Mouse (Mus musculus) ovary, postnatal 10 days (tissue): ENCODE results near the gene Lexm.

Experiments
- DNase-seq: peaks from one replicate; pipeline ENCODE4 v3.0.0; 2022; ENCODE audit warnings: low spot score

Lexm gene

DNA sequence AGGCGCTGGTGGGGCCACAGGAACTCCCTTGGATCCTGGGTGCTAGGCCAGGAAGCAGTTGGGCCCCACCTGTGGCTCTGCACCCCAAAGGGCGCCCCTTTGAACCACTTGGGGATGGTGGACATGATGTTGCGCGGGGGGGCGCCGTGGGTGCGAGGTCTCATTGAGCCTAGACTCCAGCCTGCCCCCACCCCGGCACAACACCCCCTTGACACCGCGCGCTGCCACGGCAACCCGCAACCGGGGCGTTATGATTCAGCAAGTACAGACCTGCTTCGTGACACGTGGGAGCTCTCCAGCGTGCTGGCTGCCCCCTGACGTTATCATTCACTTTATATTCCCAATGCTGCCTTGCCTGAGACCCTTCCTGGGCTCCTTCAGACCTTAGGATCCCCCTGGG is at the start of gene Lexm:
TSS of gene Lexm (minus strand) at position 186 of the 400 bp plus-strand sequence.
- DNase-seq, result no peak

DNA sequence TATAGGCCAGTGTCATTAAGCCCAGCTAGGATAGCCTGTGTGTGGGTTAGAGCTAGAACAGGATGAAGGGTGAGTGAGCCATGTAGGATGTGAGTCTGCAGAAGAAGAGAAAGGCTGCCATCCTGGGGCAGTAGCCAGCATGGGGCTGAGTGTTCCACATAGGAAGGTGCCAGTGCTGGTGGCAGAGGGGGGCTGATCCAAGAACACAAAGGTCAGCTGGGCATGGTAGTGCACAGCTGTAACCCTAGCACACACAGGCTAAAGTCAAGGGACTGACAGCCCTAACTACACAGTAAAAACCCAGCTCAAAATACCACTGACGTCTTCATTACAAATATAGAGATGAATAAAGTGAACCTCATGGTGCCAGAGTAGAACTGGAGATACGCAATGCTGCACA is 49.5 kb upstream of the Lexm start:
- no peak for DNase-seq

DNA sequence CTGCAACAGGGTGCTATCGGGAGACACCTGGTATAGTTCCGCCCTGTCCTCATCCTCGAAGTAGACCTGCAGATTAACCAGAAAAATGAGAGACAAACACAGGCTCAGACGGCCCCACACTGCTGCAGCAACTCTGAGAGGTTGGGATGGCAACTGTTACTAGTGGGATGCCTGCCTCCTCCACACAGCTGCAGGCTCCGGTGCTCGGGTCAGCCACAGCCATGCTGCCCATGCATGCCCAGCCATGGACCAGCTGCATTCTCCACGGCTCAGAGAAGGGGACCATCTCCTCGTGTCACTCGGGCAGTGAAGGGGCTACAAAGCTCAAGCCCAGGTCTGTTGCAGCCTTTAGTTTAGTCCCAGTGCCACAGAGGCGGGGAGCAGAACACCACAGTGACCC is 48.6 kb upstream of the Lexm start:
- no peak for DNase-seq

DNA sequence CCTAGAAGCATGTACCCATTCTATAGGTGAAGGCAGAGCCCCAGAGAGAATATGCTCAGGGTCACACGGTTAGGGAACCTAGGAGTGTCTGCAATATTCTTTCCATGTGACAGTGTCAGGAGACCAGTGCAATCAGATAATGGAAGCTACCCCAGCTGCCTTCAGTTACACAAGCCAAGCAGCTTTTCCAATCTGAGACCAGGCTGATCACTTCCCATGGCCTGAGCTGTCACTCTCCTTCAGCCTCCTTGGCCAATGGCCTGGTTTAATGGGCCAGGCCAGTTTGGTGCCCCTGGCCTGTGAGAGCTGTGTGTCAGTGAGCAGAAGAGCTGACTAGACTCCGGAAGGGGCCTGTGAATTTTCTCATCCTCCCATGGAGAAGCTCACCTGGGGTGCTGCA is 48.2 kb upstream of the Lexm start:
- DNase-seq, result no peak

DNA sequence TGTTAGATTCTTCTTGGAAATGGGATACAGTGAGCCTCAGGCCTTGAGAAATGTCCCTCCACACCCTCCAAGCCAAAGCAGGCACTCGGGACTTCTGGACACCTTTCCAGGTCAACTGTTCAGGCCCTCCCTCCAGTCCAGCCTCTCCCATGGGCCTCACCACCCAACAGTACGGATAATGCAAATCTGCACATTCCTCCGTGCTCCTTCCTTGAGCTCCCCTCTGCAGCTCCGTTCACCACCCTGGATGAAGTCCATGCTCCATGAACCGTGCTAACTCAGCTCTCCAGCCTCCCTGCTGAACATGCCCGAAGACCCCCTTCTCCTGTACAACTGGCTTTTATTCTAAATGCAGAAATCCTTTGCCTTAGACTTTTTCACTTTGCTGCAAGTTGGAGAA is 47.7 kb upstream of the Lexm start:
- no peak for DNase-seq

DNA sequence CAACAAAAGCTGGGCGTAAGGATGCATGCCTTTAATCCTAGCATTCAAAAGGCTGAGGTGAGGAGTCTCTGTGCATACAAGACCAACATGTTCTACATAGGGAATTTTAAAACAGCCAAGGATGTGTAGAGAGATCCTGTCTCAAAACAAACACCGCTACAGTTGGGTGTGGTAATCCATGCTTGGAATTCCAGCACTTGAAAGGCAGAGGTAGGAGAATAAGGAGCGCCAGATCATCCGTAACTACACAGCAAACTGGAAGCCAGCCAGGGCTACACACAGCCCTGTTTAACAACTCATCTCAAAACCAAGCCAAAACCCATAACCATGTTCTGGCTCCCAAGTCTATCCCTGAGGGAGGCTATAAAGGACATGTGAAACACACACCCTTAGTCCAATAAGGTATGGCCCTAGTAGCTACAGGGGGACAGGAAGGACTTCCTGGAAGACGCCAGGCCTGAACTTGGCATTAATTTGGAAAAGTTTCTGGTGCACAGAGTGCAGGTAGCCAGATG is 47.0 kb upstream of the Lexm start:
- no peak for DNase-seq

DNA sequence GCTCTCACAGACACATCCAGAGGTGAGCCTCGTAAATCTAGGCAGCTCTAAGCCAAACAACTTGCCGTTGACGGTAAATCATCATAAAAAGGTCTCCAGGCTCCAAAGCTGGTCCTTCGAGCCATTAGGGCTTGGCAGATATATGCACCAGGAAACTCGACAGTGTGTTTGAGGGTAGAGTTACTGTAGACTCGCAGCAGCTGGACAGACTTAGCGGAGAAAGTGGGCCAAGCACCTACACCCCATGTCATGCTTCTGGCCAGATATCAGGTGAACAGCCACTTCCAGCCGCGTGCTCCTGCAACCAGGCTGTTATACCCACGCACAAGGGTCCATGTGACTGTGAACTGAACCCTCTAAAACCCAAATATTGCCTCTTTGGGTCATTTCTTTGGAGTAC is 38.6 kb upstream of the Lexm start:
- DNase-seq, result no peak

DNA sequence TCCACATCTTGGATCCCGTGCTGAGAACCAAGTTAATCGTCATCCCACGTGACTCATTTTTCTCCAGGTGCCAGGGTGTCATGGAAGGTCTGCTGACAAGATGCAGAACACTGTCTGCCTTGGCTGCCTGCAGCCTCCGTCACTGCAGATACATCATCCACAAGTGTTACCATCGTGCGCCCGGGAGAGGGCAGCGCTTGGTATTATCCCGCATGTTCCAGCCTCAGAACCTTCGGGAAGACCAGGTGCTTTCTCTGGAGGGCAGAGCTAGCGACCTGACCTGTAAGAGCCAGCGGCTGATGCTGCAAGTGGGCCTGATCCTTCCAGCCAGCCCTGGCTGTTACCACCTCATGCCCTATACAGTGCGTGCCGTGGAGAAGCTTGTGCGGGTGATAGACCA is 36.0 kb upstream of the Lexm start:
- no peak for DNase-seq

DNA sequence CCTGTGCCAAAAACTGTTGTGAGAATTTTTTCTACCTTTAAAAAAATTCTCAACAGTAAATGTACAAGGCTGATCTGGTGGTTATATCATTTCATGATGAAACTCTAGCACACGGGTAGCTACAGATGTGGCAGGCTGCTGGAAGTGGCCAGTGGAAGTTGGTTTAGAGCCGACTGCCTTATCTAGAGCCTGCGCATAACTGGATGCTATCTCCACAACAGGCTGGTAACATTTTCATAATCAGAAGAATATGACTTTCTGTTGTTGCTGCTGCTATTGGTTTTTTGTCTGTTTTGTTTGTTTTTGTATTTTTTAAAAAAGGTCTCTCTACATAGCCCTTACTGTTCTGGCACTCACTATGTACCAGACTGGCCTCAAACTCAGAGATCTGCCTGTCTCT is 35.5 kb upstream of the Lexm start:
- DNase-seq, result no peak

DNA sequence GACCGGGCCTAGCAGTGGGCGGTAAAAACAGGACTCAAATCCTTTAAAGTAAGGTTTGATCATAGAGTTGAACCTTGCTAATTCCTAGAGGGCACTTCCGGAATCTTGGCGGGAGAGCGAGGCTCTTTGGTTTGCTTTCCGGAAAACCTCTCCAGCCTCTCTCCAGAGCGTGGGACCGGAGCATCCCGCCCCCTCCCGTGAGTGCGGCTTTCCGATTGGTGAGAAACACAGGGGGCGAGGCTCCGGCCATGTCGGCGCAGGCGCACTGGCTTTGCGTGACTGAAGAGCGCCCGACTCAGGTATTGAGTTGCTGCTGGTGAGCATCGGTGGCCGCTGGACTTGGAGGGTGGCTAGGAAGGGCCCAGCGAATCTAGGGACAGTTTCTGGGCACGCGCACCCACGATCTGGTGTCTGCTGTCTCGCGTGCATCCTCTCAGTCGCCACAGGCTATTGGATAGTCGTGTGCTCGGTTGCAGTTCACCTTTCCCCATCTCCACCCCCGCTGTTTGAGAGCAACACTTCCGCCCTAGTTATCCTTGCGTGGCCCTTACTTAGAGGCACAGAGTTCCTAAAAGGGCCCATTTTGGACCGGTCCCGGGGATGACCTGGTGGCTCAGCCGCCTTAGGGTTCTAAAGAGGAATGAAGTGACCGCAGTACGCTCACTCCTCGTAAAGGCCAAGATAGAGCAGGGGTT is 33.9 kb upstream of the Lexm start, which contains the start of gene Pars2:
TSS of gene Pars2 (plus strand) at position 237 of the 695 bp plus-strand sequence.
- peak; percentile 86 for DNase-seq

DNA sequence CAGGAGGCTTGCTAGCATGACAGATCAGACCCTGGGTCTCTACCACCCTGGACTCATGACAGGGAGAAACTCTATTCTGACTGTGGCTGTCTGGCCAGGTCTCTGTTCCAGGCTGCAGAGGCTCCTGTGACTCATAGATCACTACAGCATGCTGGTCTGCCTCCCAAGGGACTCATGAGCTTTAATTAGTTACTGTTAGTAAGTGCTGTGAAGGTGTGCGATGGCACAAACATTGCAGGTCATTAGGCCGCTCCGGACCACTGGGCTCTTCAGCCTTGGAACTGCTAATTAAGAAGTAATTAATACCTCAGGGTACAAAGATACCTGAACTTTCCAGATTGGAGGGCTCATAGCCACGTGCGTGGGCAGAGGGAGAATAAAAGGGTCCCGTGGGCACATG is 30.1 kb upstream of the Lexm start:
- no peak for DNase-seq

DNA sequence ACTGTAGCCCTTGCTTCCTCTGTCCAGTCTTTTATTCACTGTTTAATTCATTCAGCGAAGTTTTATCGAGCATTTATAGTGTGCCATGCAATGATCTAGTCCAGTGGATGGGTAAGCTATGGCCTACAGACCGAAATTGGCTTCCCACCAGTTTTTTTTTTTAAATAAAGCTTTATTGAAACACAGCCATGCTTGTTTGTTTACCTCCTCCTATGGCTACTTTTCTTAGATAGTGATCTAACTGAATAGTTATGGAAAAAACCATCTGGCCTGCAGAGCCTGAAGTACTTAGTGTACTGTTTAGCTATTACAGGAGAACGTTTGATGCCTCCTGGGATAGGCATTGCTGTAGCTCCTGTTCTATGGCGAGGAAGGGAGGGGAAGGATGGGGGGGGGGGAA is 28.8 kb upstream of the Lexm start:
- DNase-seq, result no peak

DNA sequence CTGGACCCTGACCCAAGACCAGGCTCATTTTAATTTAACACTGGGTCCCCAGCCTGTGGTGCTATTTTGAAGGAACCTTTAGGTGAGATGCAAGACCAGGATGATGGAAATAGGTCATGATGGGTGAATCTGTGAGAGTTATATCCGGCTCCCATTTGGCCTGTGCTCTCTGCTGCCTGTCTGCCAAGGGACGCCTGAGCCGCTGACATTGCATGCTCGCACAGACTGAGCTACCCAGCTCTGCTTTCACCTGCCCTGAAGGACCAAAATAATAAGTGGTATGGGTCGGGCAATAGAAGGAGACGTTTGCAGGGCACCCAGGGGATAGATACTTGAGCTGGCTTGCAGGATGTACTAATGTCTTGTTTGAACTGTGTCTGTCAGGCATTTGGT is 27.2 kb upstream of the Lexm start:
- no peak for DNase-seq

DNA sequence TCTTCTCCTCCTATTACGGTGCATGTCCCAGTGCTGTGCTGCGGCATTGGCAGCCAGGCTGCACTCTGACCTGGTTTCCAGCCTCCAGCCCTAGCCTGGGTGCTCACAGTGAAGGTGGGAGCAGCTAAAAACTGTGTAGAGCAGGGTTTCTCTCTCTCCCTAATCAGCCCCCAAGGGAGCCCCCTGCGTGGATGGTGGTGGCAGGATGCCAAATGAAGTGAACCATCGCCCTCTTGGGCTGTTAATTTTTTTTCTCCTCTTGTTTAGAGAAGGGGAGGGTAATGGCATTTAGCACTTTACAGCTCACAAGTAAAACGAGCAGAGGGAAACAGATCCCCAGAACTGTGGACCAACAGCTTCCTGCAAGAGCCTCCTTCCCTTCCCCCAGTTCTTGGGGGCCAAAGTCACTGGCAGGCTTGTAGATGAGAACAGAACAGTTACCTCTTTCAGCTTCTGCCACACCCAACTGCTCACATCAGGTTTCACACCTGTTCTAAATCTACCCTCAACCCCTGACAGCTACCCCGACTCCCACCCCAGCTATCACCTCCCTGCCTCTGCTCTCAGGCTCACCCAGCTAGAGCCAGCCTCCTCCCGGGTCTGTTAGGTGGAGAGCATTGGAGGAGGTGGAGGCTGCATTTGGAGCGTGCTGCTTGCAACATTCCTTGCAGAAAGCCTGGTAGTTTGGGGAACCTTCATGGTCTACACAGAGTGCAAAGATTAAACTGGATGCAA is 26.6 kb upstream of the Lexm start:
- no peak for DNase-seq

DNA sequence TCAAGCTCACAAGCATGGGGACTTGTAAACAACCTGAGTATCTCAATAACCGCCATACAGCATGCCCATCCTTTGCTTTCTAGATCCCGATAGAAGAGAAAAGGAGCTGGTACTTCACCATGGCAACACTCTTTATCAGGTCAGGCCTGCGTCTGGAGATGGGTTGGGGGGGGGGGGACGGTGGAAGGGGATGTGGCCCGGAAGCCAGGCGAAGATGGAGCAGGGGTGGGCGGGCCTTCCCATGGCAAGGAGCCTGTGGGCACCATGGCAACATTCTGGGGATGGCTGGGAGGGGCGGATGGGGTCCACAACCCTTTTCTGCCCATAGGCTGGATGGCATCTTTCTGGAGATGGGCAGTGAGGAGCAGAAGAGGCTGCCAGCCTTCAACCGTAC is 17.0 kb upstream of the Lexm start:
- no peak for DNase-seq

DNA sequence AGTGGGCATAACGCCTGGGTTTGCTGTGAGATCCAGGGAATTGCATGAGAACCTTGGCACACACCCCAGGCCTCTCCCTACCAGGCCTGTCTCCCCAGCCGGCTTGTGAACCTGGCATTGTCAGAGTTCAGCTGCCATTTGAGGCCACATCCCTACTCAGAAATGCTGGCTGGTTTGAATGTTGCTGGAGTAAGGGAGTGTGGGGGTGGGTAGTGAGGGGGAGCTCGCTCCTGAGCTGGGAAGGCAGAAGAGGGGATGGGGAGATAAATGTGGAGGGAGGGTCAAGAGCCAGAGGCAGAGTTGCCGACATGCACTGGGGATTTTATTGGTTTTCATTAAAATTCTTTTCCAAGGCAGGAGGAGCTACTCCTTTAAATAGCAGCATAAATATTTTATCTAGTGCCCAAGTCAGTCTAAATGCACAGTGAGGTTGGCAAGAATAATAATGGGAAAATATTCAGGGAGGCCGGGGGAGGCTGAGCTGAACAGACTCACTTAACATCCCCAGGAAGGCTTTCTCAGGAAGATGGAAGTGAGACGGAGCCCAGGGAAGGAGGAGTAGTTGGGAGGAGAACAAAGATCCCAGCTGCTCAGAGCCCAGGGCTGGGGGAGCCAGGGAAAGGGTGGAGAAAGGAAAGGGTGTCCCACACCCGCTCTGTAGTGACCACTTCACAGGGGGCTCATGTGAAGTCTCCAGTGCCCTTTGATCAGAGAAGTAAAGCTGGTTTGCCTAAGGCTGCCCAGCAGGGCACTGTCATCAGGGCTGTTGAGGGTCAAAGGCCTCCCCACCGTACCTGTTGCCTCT is 16.4 kb upstream of the Lexm start:
- DNase-seq, result no peak

DNA sequence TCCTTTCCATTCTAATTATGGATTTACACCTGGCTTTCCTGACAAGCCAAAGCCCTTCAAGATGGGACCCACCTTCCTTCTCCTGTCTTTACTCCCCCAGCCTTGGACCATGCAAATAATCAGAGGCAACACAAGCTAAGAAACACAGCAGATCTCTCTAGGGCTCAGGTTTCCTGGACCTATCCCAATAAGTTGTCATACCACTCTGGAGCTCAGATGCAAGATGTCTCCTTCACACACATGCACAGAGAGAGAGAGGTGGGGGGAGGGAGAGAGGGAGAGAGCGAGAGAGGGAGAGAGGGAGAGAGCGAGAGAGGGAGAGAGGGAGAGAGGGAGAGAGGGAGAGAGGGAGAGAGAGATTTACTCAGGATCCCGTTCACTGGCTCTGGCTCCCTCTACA is 15.3 kb upstream of the Lexm start:
- DNase-seq, result no peak

DNA sequence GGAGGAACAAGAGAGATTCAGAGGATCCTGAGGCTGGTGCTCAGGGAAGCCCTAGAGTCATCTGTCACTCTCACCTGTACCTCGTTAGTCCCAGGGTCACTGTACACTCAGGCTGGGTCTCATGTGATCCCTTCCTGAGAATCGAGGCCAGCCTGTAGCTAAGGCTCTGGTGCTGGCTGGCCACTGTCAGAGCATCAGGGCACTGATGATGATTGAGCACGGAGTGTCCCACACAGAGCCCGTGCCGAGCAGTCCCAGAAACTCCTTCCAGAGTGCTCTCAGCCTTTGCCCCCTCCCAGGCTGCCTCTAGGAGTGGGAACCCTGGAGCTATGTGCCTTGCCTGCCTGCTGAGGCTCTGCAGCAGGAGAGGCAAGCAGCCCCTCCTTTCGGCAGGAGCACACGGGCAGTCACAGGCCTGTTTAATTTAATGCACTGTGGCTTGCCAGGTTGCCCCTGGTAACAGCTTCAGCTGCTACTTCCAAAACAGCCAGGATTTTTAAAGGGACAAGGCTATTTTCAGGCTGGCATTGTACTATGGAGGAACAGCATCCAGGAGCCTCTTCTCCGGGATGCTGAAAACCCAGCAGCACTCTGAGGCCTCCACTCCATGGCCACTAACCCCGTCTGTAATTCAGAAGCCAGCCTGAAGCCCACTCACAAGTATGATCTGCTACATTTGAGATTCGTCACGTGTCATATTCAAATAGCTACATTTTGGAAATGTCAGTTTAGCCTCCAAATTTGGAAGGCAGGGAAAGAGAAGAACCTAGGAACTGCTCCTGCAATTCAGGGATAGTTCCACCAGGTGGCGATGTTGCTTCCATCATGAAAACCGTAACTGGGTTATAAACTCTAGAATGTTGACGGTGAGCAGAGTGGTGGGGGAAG is 13.5 kb upstream of the Lexm start:
- DNase-seq, result no peak

DNA sequence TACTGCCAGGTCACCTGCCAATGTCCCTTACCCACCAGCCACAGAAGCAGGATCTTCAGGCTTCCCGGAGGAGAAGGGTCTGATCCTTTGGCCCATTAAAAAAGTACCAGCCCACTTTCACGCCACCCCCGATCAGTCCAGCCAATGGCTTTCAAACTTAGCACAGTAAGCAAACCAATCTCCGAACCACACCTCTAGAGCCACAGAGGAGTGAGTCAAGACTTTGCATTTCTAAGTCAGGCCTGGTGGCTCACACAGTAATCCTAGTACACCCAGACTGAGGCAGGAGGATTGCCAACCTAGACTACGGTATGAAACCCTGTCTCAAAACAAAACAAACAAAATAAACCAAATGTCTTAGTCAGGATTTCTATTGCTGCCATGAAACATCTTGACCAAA is 12.3 kb upstream of the Lexm start:
- DNase-seq, result no peak

DNA sequence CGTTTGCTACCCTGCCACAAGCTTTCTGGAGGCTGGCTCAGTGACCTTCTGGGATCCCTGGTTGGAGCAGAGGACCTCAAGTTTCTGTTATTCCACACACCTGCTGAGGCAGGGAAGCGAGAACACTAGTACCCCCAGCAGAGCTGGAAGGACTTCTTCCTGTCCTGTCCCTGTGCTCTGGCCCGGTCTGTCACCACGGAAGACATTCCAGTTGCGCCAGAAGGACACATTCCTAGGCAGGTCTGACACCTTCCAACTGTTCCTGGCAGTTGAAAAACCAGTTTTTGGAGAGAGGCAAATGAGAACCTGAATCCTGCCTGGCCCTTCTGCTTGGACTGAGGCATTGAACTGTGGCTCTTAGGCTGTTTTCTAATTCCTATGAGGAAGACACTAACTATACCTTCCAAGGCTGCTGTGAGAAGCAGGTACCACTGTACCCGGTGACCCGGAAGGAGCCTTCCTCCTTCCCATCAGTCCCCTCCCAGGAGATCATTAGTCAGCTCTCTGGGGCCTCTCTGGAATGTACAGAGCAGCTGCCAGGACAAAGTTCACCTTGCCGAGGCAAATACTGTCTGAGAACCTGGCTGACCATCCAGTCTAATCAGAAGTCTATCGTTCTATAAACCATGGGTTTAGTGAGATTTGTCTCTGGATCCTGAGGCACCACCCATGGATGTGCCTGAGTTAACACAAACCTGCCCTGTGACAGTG is 11.8 kb upstream of the Lexm start:
- DNase-seq, result no peak

DNA sequence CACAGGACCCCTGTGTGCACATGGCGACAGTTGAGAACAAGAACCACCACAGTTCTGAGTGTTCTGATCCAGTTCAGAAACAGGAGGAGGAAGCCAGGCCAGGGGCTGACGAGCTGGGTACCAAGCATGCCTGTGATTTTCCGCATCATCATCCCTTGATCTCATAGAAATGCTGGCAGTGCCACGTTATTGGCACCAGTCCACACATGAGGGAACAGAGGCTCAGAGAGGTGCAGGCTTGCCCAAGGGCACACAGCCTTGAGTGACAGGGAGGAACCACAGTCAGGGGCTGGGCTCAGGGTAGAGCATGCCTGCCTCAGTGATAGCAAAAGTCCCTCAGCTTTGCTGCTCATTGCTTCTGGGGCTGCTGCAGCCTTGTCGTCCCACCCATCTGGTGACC is 10.8 kb upstream of the Lexm start:
- DNase-seq, result no peak
